ENCODE assay signal across 10 mouse cellular contexts in the genomic region with DNA sequence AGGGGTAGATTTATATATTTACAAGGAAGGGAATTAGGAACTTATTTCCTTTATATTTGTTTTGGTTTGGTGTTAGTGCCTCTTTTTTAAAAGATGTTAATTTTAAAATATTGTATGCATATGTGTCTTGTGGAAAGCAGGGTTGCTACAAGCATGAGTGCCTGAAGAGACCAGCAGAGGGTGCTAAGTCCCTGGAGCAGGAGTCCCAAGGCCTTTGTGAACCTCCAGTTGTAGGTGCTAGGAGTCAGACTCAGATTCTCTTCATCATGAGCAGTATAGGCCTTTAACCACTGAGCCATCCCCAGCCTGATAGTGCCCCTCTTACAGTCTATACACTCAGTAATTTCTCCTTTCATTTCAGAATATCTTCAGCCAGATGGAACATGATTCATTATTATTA.
DNase-seq lines count a peak whose midpoint lies in the region; ATAC-seq and TF ChIP-seq lines count a peak whose summit lies in the region.
"Had no signal": no experiment of that assay in that cellular context is flagged by ENCODE, and none has a peak within 500 bp of the region (broad histone marks: within the 10 kb centered on the region; RNA-seq: fewer than 3 reads in every experiment).

No protein-coding gene starts in this region.

- H3K27me3 ChIP-seq in forebrain, embryonic 12.5 days, result no peaks in the 10 kb centered on the region
- no peaks in the 10 kb centered on the region for H3K27me3 ChIP-seq in forebrain, embryonic 15.5 days
- H3K27me3 ChIP-seq in lung, postnatal 0 days (replicated peaks; ENCODE audit: insufficient read depth, low read length), result no peaks in the 10 kb centered on the region
- no peaks in the 10 kb centered on the region for H3K27me3 ChIP-seq in thymus, adult 2 months (ENCODE audit: control insufficient read depth, insufficient read depth, low read length)
- H3K27me3 ChIP-seq: heart, embryonic 15.5 days had no signal

- ATAC-seq in forebrain, embryonic 12.5 days (ENCODE audit: low FRiP score), result peak; percentile 41; the same call in 1 of the 2 replicates
- no peak; the same call in 1 of the 2 replicates for ATAC-seq in forebrain, embryonic 15.5 days (replicated peaks)
- ATAC-seq in lung, postnatal 0 days, result no peak; the same call in 1 of the 2 replicates

- no peak overlapping the region for H3K4me3 ChIP-seq in forebrain, embryonic 12.5 days (replicated peaks)
- no peak overlapping the region for H3K4me3 ChIP-seq in forebrain, embryonic 15.5 days
- no peak overlapping the region for H3K4me3 ChIP-seq in lung, postnatal 0 days (ENCODE audit: low read depth, low read length)
- H3K4me3 ChIP-seq in thymus, adult 2 months (ENCODE audit: control insufficient read depth, insufficient read depth, low read length), result no peak overlapping the region
- H3K4me3 ChIP-seq: heart, embryonic 15.5 days had no signal

- no peak for TF ChIP-seq EP300 in lung, postnatal 0 days (IDR thresholded peaks at IDR 0.05)

- H3K36me3 ChIP-seq in forebrain, embryonic 12.5 days (replicated peaks), result no peaks in the 10 kb centered on the region
- no peaks in the 10 kb centered on the region for H3K36me3 ChIP-seq in forebrain, embryonic 15.5 days
- H3K36me3 ChIP-seq in lung, postnatal 0 days (ENCODE audit: insufficient read depth, low read length), result no peaks in the 10 kb centered on the region
- H3K36me3 ChIP-seq in thymus, adult 2 months (ENCODE audit: control insufficient read depth, insufficient read depth, low read length), result no peaks in the 10 kb centered on the region
- H3K36me3 ChIP-seq: heart, embryonic 15.5 days had no signal

- peak; percentile 59 for TF ChIP-seq CTCF in lung, postnatal 0 days (IDR thresholded peaks at IDR 0.05)
- no peak for TF ChIP-seq CTCF in thymus, adult 2 months (IDR thresholded peaks at IDR 0.05; ENCODE audit: borderline replicate concordance, control insufficient read depth, extremely low read depth, insufficient read depth, low read length, poor library complexity)

- no peak overlapping the region for H3K27ac ChIP-seq in forebrain, embryonic 12.5 days
- no peak overlapping the region for H3K27ac ChIP-seq in forebrain, embryonic 15.5 days (replicated peaks)
- no peak overlapping the region for H3K27ac ChIP-seq in lung, postnatal 0 days (ENCODE audit: low read length)
- H3K27ac ChIP-seq in thymus, adult 2 months (ENCODE audit: control insufficient read depth, insufficient read depth, low read length), result no peak overlapping the region
- H3K27ac ChIP-seq: heart, embryonic 15.5 days; macrophage had no signal

- peak; percentile 41 for DNase-seq in lung, postnatal 0 days (ENCODE audit: low spot score)
- no peak for DNase-seq in lung, postnatal 10 days
- DNase-seq in WW6 (ENCODE audit: low read depth, low spot score), result peak; percentile 5
- DNase-seq in kidney, postnatal 4 days, result peak; percentile 21 to 38
- no peak for DNase-seq in yolk sac, embryonic 10.5 days (ENCODE audit: low spot score)
- DNase-seq in thymus, adult 2 months, result no peak

- H3K9ac ChIP-seq in forebrain, embryonic 12.5 days, result no peak overlapping the region
- no peak overlapping the region for H3K9ac ChIP-seq in forebrain, embryonic 15.5 days (replicated peaks)
- H3K9ac ChIP-seq in lung, postnatal 0 days (replicated peaks; ENCODE audit: low read depth), result no peak overlapping the region
- H3K9ac ChIP-seq: heart, embryonic 15.5 days had no signal

- H3K4me1 ChIP-seq in forebrain, embryonic 12.5 days, result no peaks in the 10 kb centered on the region
- no peaks in the 10 kb centered on the region for H3K4me1 ChIP-seq in forebrain, embryonic 15.5 days
- no peaks in the 10 kb centered on the region for H3K4me1 ChIP-seq in lung, postnatal 0 days (ENCODE audit: insufficient read depth, low read depth, low read length)
- no peaks in the 10 kb centered on the region for H3K4me1 ChIP-seq in thymus, adult 2 months (replicated peaks; ENCODE audit: control insufficient read depth, insufficient read depth, low read length)
- H3K4me1 ChIP-seq: heart, embryonic 15.5 days had no signal

- no peaks in the 10 kb centered on the region for H3K9me3 ChIP-seq in forebrain, embryonic 12.5 days
- no peaks in the 10 kb centered on the region for H3K9me3 ChIP-seq in forebrain, embryonic 15.5 days
- H3K9me3 ChIP-seq in lung, postnatal 0 days (ENCODE audit: low read length), result no peaks in the 10 kb centered on the region
- H3K9me3 ChIP-seq: heart, embryonic 15.5 days had no signal

- no peak for TF ChIP-seq POLR2A in thymus, adult 2 months (IDR thresholded peaks at IDR 0.05; ENCODE audit: control insufficient read depth, extremely low read depth, insufficient read depth, low read length, poor library complexity)

- no peak overlapping the region for H3K4me2 ChIP-seq in forebrain, embryonic 12.5 days
- no peak overlapping the region for H3K4me2 ChIP-seq in forebrain, embryonic 15.5 days (replicated peaks)
- no peak overlapping the region for H3K4me2 ChIP-seq in lung, postnatal 0 days (replicated peaks; ENCODE audit: low read depth, low read length)
- H3K4me2 ChIP-seq: heart, embryonic 15.5 days had no signal

Comparison
In these comparisons a context has a peak if more than half of its experiments do, and no peak if none do; other contexts are left out.
1. DNase-seq: peak in lung, postnatal 0 days (single experiment), WW6 (single experiment) and kidney, postnatal 4 days (2 of 2); none in lung, postnatal 10 days (single experiment), yolk sac, embryonic 10.5 days (single experiment) and thymus, adult 2 months (single experiment).